Mouse (Mus musculus) heart, embryonic 15.5 days (tissue): ENCODE results near the gene Ppp1r12b. TPM values are rescaled to one million over a fixed set of nuclear protein-coding genes. Genes with fewer than 3 reads are reported as not detected.

Experiments
- ATAC-seq: fragments of 200-750 bp; cut with Nextera tagmentation; replicated peaks from 2 replicates; pipeline ENCODE4 v1.8.0; 2017; ENCODE audit warnings: low read depth, moderate TSS enrichment; ENCODE audit not compliant: insufficient number of reproducible peaks, insufficient read depth, low FRiP score
- H3K27ac ChIP-seq: fragments of 300-500 bp; sonication (generic); 2 replicates; pipeline ENCODE4 v1.5.1; 2015; ENCODE audit warnings: mild to moderate bottlenecking, inconsistent platforms
- H3K27me3 ChIP-seq: fragments of 300-500 bp; sonication (generic); 2 replicates; pipeline ENCODE4 v1.6.1; 2015; ENCODE audit warnings: inconsistent platforms
- H3K36me3 ChIP-seq: fragments of 300-500 bp; sonication (generic); 2 replicates; pipeline ENCODE4 v1.6.1; 2015; ENCODE audit warnings: mild to moderate bottlenecking, inconsistent platforms
- H3K4me1 ChIP-seq: fragments of 300-500 bp; sonication (generic); replicated peaks from 2 replicates; pipeline ENCODE4 v1.6.1; 2015; ENCODE audit warnings: inconsistent platforms
- H3K4me2 ChIP-seq: fragments of 300-500 bp; sonication (generic); 2 replicates; pipeline ENCODE4 v1.6.1; 2015; ENCODE audit warnings: inconsistent platforms, mild to moderate bottlenecking, moderate library complexity
- H3K4me3 ChIP-seq: fragments of 300-500 bp; sonication (generic); 2 replicates; pipeline ENCODE4 v1.5.1; 2015; ENCODE audit warnings: mild to moderate bottlenecking, inconsistent platforms
- H3K9ac ChIP-seq: fragments of 300-500 bp; sonication (generic); 2 replicates; pipeline ENCODE4 v1.6.1; 2015; ENCODE audit warnings: mild to moderate bottlenecking, inconsistent platforms
- H3K9me3 ChIP-seq: fragments of 300-500 bp; sonication (generic); replicated peaks from 2 replicates; pipeline ENCODE4 v1.6.1; 2016; ENCODE audit warnings: inconsistent platforms
- WGBS: fragments of 180-500 bp; shearing (Covaris S2); methylation state at CpG from one replicate; pipeline ENCODE4 v1.1.7; 2015; ENCODE audit warnings: mixed read lengths; 5-methylcytosine and 5-hydroxymethylcytosine counted together
- polyA plus RNA-seq: library from polyadenylated mRNA; unstranded; fragments of >200 nt; fragmentation: Nextera tagmentation; extraction: Ambion mirVana; gene quantifications from 2 replicates; pipeline ENCODE4 v1.2.1, GENCODE M21; 2015

The Ppp1r12b gene
- polyA plus RNA-seq, 1 experiment from 2014 or later, result 26.0 TPM

DNA sequence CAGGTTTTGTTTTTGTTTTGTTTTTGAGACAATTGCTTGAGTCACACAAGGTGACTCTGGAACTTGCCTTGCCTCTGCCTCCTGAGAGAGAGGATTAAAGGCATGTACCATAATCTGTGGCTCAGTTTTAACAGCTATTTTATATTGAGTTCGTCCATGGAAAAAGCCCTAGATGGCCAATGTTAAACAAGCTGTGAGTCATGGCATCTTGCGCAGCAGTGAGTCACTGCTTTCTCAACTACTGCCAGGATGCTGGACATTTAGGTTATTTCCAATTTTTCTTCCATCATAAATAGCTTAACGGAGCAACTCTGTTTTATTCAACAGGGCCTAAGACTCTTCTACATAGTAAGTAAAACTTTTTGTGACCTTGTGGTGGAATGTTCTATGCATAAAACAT is 137.0 kb downstream of the Ppp1r12b start:
- 83% methylated on average over 3 of the region's 3 CpGs for WGBS
- Histone ChIP-seq H3K9me3 (no peaks in the 10 kb centered on the region), H3K27me3 (no peaks in the 10 kb centered on the region), H3K9ac (no peak overlapping the region), H3K4me3 (no peak overlapping the region), H3K4me2 (no peak overlapping the region), H3K4me1 (peaks cover 50% of the 10 kb centered on the region), H3K27ac (no peak overlapping the region; the same call in 1 of the 2 replicates), H3K36me3 (no peaks in the 10 kb centered on the region)
- ATAC-seq, result no peak

- Histone ChIP-seq H3K27ac (peak overlapping the region; percentile 83; the same call in 1 of the 2 replicates), H3K4me2 (no peak overlapping the region), H3K36me3 (no peaks in the 10 kb centered on the region), H3K9me3 (no peaks in the 10 kb centered on the region), H3K4me3 (no peak overlapping the region), H3K4me1 (peaks cover 45% of the 10 kb centered on the region), H3K27me3 (no peaks in the 10 kb centered on the region), H3K9ac (no peak overlapping the region)
- no peak for ATAC-seq
- 91% methylated on average over 6 of the region's 6 CpGs for WGBS
Measured at GRCm38 (mm10) chr1:134817916-134818595, 137.7 kb downstream of the Ppp1r12b start.

DNA sequence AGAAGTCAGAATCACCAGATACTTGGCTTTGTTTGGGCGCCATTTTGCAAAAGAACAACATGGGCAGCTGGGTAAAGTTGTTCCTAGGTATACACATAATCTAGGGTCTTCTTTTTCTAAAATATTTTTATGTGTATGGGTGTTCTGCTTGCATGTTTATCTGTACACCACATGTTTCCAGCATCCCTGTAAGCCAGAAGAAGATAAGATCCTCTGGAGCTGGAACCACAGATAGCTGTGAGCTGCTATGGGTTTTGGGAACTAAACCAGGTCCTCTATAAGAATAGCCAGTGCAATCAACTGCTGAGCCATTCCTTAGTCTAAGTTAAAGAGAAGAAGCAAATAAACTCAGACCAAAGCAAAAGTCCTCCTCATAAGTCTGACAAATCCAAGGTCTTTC is 138.6 kb downstream of the Ppp1r12b start:
- Histone ChIP-seq H3K27me3 (no peaks in the 10 kb centered on the region), H3K4me1 (peaks cover 42% of the 10 kb centered on the region), H3K36me3 (no peaks in the 10 kb centered on the region), H3K9ac (no peak overlapping the region), H3K27ac (peak overlapping the region; percentile 83), H3K9me3 (no peaks in the 10 kb centered on the region), H3K4me2 (peak overlapping the region; percentile 11; the same call in 1 of the 2 replicates), H3K4me3 (no peak overlapping the region)
- 88% methylated on average over 1 of the region's 1 CpGs for WGBS
- ATAC-seq, result no peak

- Histone ChIP-seq H3K4me2 (peak overlapping the region; percentile 11; the same call in 1 of the 2 replicates), H3K4me3 (no peak overlapping the region), H3K27me3 (no peaks in the 10 kb centered on the region), H3K4me1 (peaks cover 42% of the 10 kb centered on the region), H3K36me3 (no peaks in the 10 kb centered on the region), H3K9me3 (no peaks in the 10 kb centered on the region), H3K27ac (peak overlapping the region; percentile 83), H3K9ac (no peak overlapping the region)
- 11% methylated on average over 6 of the region's 6 CpGs for WGBS
- ATAC-seq, result peak; percentile 91
Measured at GRCm38 (mm10) chr1:134816617-134817016, 139.1 kb downstream of the Ppp1r12b start.

GRCm38 (mm10) chr1:134815748-134816147 is 140.0 kb downstream of the Ppp1r12b start:
- Histone ChIP-seq H3K36me3 (no peaks in the 10 kb centered on the region; the same call in 1 of the 2 replicates), H3K9ac (no peak overlapping the region), H3K4me2 (no peak overlapping the region), H3K4me3 (no peak overlapping the region), H3K27ac (peak overlapping the region; percentile 83), H3K9me3 (no peaks in the 10 kb centered on the region), H3K27me3 (no peaks in the 10 kb centered on the region), H3K4me1 (peaks cover 35% of the 10 kb centered on the region)
- 76% methylated on average over 3 of the region's 3 CpGs for WGBS
- ATAC-seq, result no peak

DNA sequence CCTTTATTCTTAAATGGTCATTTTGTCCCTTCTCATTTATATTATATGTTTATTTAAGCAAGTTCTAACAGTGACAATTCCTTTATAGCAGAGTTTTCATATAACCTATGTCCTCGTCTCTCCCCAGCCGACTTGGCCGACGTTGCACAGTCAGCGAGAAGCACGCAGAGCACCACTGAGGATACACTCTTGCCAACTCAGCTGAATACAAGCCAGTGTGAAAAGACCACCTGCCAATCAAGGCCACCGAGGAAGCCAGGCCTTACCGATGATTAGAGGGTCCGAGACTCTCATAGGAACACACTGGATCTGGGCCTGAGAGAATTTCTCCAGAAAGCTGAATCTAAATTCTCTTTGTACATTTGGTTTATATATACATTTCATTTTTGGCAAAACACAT is 150.3 kb downstream of the Ppp1r12b start:
- no peak for ATAC-seq
- WGBS, result 71% methylated on average over 9 of the region's 9 CpGs
- Histone ChIP-seq H3K36me3 (no peaks in the 10 kb centered on the region; the same call in 1 of the 2 replicates), H3K4me3 (no peak overlapping the region), H3K4me1 (peaks cover 51% of the 10 kb centered on the region), H3K4me2 (no peak overlapping the region), H3K27me3 (no peaks in the 10 kb centered on the region), H3K9me3 (no peaks in the 10 kb centered on the region), H3K9ac (no peak overlapping the region), H3K27ac (peak overlapping the region; percentile 91)

- H3K9ac ChIP-seq, result no peak overlapping the region
- peaks cover 53% of the 10 kb centered on the region for H3K4me1 ChIP-seq
- H3K36me3 ChIP-seq, result no peaks in the 10 kb centered on the region
- peak overlapping the region; percentile 91 for H3K27ac ChIP-seq
- no peaks in the 10 kb centered on the region for H3K27me3 ChIP-seq
- 26% methylated on average over 5 of the region's 5 CpGs for WGBS
- peak overlapping the region; percentile 55 for H3K4me2 ChIP-seq
- ATAC-seq, result 0 out of 2 replicates have a peak, but pooled peaks have one; percentile 34
- H3K4me3 ChIP-seq, result no peak overlapping the region
- no peaks in the 10 kb centered on the region for H3K9me3 ChIP-seq
Measured at GRCm38 (mm10) chr1:134804373-134804772, 151.4 kb downstream of the Ppp1r12b start.

GRCm38 (mm10) chr1:134803286-134804117 is 152.2 kb downstream of the Ppp1r12b start:
- Histone ChIP-seq H3K9me3 (no peaks in the 10 kb centered on the region), H3K4me1 (peaks cover 53% of the 10 kb centered on the region), H3K4me2 (peak overlapping the region; percentile 55), H3K4me3 (peak overlapping the region; percentile 39), H3K27me3 (no peaks in the 10 kb centered on the region), H3K27ac (peak overlapping the region; percentile 91), H3K36me3 (peaks cover 3% of the 10 kb centered on the region; the same call in 1 of the 2 replicates), H3K9ac (peak overlapping the region; percentile 16)
- WGBS, result 23% methylated on average over 16 of the region's 16 CpGs
- peak; percentile 71 for ATAC-seq

GRCm38 (mm10) chr1:134801758-134802157 is 154.0 kb downstream of the Ppp1r12b start:
- WGBS, result 80% methylated on average over 7 of the region's 7 CpGs

DNA sequence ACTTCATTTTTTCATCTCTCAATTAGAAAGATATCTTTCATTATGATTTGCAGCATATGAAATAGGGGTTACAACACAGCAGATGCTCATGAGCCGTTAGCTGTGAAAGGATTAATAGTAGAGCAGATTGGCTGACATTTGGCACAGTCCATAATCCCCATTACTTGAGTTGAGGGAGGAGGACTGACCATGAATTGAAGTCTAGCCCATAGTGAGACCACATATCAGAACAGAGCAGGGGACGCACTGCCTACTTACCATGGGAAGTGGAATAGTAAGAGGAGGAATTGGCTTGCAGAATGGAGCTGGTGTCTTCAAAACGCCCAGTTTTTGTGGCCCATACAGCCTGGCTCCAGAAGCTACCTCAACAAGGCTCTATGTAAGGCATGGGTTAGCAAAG is 159.2 kb downstream of the Ppp1r12b start:
- no peaks in the 10 kb centered on the region for H3K27me3 ChIP-seq
- no peak for ATAC-seq
- no peak overlapping the region for H3K4me2 ChIP-seq
- peaks cover 9% of the 10 kb centered on the region; the same call in 1 of the 2 replicates for H3K36me3 ChIP-seq
- no peaks in the 10 kb centered on the region for H3K9me3 ChIP-seq
- H3K9ac ChIP-seq, result no peak overlapping the region
- H3K27ac ChIP-seq, result no peak overlapping the region
- peaks cover 25% of the 10 kb centered on the region for H3K4me1 ChIP-seq
- H3K4me3 ChIP-seq, result no peak overlapping the region
- 82% methylated on average over 3 of the region's 3 CpGs for WGBS

More at GRCm38 (mm10) chr1:134801758-134802157, 154.0 kb downstream of the Ppp1r12b start:
- Histone ChIP-seq H3K4me2 (peak overlapping the region; percentile 55), H3K27ac (peak overlapping the region; percentile 91), H3K36me3 (peaks cover 9% of the 10 kb centered on the region; the same call in 1 of the 2 replicates), H3K9ac (peak overlapping the region; percentile 37; the same call in 1 of the 2 replicates), H3K9me3 (no peaks in the 10 kb centered on the region), H3K4me3 (peak overlapping the region; percentile 39), H3K27me3 (no peaks in the 10 kb centered on the region), H3K4me1 (peaks cover 48% of the 10 kb centered on the region)
- ATAC-seq, result no peak

- H3K4me3 ChIP-seq, result no peak overlapping the region
- 84% methylated on average over 1 of the region's 1 CpGs for WGBS
- H3K4me1 ChIP-seq, result peaks cover 21% of the 10 kb centered on the region
- H3K27me3 ChIP-seq, result no peaks in the 10 kb centered on the region
- peaks cover 9% of the 10 kb centered on the region; the same call in 1 of the 2 replicates for H3K36me3 ChIP-seq
- ATAC-seq, result no peak
- no peaks in the 10 kb centered on the region for H3K9me3 ChIP-seq
- no peak overlapping the region; the same call in 1 of the 2 replicates for H3K27ac ChIP-seq
- no peak overlapping the region for H3K9ac ChIP-seq
- H3K4me2 ChIP-seq, result no peak overlapping the region
Measured at GRCm38 (mm10) chr1:134796076-134796475, 159.7 kb downstream of the Ppp1r12b start.
